Mouse (Mus musculus): ENCODE measurements around the gene Pkp4.
A peak's percentile ranks its signal among the peaks of the same experiment; 100 is the strongest.
"Not testable (repeated sequence)": the region's sequence is repeated elsewhere in the genome, so short reads cannot be mapped to it uniquely, and the experiment has no call there.

The Pkp4 gene

GRCm38 (mm10) chr2:59367191-59367590 is 206.5 kb downstream of the Pkp4 start:
- DNase-seq (ENCODE audit: extremely low read depth, insufficient read length, low spot score): no peak

- DNase-seq (ENCODE audit: extremely low read depth, insufficient read length, low spot score): no peak
Observed at GRCm38 (mm10) chr2:59373113-59373512, 212.5 kb downstream of the Pkp4 start.

GRCm38 (mm10) chr2:59378096-59378495 is 217.4 kb downstream of the Pkp4 start:
- DNase-seq (ENCODE audit: extremely low read depth, insufficient read length, low spot score): no peak

GRCm38 (mm10) chr2:59378861-59379260 is 218.2 kb downstream of the Pkp4 start:
- not testable (repeated sequence) for DNase-seq (ENCODE audit: extremely low read depth, insufficient read length, low spot score)

GRCm38 (mm10) chr2:59383231-59383630 is 222.6 kb downstream of the Pkp4 start:
- no peak for DNase-seq (ENCODE audit: extremely low read depth, insufficient read length, low spot score)

GRCm38 (mm10) chr2:59383852-59384776 is 223.5 kb downstream of the Pkp4 start:
- no peak for DNase-seq (ENCODE audit: extremely low read depth, insufficient read length, low spot score)

GRCm38 (mm10) chr2:59385211-59385935 is 224.7 kb downstream of the Pkp4 start:
- DNase-seq (ENCODE audit: extremely low read depth, insufficient read length, low spot score): no peak

- DNase-seq (ENCODE audit: extremely low read depth, insufficient read length, low spot score): no peak
Observed at GRCm38 (mm10) chr2:59389971-59390370, 229.3 kb downstream of the Pkp4 start.

GRCm38 (mm10) chr2:59393177-59393576 is 232.5 kb downstream of the Pkp4 start:
- DNase-seq (ENCODE audit: extremely low read depth, insufficient read length, low spot score): no peak

GRCm38 (mm10) chr2:59394651-59395050 is 234.0 kb downstream of the Pkp4 start:
- DNase-seq (ENCODE audit: extremely low read depth, insufficient read length, low spot score): no peak

GRCm38 (mm10) chr2:59395160-59395650 is 234.6 kb downstream of the Pkp4 start:
- peak; percentile 21 for DNase-seq (ENCODE audit: extremely low read depth, insufficient read length, low spot score)

- no peak for DNase-seq (ENCODE audit: extremely low read depth, insufficient read length, low spot score)
Observed at GRCm38 (mm10) chr2:59396555-59396954, 235.9 kb downstream of the Pkp4 start.

- DNase-seq (ENCODE audit: extremely low read depth, insufficient read length, low spot score): peak; percentile 41
Observed at GRCm38 (mm10) chr2:59397531-59397930, 236.9 kb downstream of the Pkp4 start.

- DNase-seq (ENCODE audit: extremely low read depth, insufficient read length, low spot score): no peak
Observed at GRCm38 (mm10) chr2:59400901-59401378, 240.3 kb downstream of the Pkp4 start.

- DNase-seq (ENCODE audit: extremely low read depth, insufficient read length, low spot score): no peak
Observed at GRCm38 (mm10) chr2:59401841-59402461, 241.3 kb downstream of the Pkp4 start.

GRCm38 (mm10) chr2:59404022-59404421 is 243.4 kb downstream of the Pkp4 start:
- DNase-seq (ENCODE audit: extremely low read depth, insufficient read length, low spot score): no peak
